Mouse (Mus musculus) testis, adult 2 months (tissue): ENCODE results near the gene 4933402D24Rik.

Experiments used
- CTCF ChIP-seq: fragments of 200-500 bp; IDR thresholded peaks from 2 replicates; pipeline ENCODE4 v1.5.1; 2012; ENCODE audit warnings: low read depth, mild to moderate bottlenecking, inconsistent platforms, low read length, moderate library complexity; ENCODE audit not compliant: control insufficient read depth, insufficient read depth, insufficient replicate concordance
- POLR2A ChIP-seq: fragments of 200-500 bp; IDR thresholded peaks from 2 replicates; pipeline ENCODE4 v1.6.1; 2012; ENCODE audit warnings: low read depth, mild to moderate bottlenecking, inconsistent platforms, low read length, moderate library complexity; ENCODE audit not compliant: control insufficient read depth

GRCm38 (mm10) chr1:63720161-63720560 is 48.9 kb downstream of the 4933402D24Rik start:
- TF ChIP-seq CTCF (no peak), POLR2A (no peak)
